Mouse (Mus musculus): ENCODE results near the gene Prkce. TPM values are rescaled to one million over a fixed set of nuclear protein-coding genes. Genes with fewer than 3 reads are reported as not detected.

Prkce gene
- total and polyA plus RNA-seq, 3 experiments: 6.1 to 27.3 (median 26.0) TPM

DNA sequence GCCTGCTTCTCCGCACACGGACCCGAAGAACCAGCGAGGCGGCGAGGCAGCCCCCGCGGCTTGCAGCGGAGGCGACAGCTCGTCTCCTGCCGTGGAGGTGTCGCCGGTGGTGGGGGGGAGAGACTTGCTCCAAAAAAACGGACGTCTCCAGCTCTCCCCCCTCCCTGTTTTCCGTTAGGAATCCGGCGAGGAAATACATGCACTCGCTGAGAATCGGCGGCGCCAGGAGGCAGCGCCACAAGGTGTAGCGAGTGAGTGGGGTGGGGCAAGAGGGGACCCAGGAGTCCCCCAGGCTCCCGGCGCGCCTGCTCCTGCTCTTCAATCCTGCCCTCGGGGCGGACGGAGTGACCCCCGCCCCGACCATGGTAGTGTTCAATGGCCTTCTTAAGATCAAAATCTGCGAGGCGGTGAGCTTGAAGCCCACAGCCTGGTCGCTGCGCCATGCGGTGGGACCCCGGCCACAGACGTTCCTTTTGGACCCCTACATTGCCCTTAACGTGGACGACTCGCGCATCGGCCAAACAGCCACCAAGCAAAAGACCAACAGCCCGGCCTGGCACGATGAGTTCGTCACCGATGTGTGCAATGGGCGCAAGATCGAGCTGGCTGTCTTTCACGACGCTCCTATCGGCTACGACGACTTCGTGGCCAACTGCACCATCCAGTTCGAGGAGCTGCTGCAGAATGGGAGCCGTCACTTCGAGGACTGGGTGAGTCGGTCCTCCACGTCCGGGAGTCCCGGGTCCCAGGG lies 821 bp downstream of the Prkce start:
- peak; percentile 68 for DNase-seq
- peak overlapping the region; percentile 94 for H3K27ac ChIP-seq
- H3K27me3 ChIP-seq (ENCODE audit: control insufficient read depth, insufficient read depth, low read length): no peaks in the 10 kb centered on the region
- no peaks in the 10 kb centered on the region for H3K36me3 ChIP-seq (ENCODE audit: control insufficient read depth, insufficient read depth, low read length)
- H3K9ac ChIP-seq (ENCODE audit: low read depth, low read length): peak overlapping the region; percentile 91
- H3K4me3 ChIP-seq: peak overlapping the region; percentile 97
- H3K79me2 ChIP-seq (replicated peaks; ENCODE audit: control insufficient read depth, insufficient read depth, low read length): no peaks in the 10 kb centered on the region; the same call in 1 of the 2 replicates
- H3K4me1 ChIP-seq (ENCODE audit: control insufficient read depth, insufficient read depth, low read length): peaks cover 6% of the 10 kb centered on the region
- TF ChIP-seq POLR2A (IDR thresholded peaks at IDR 0.05; ENCODE audit: insufficient read depth, low read depth, low read length) (no peak), CTCF (IDR thresholded peaks at IDR 0.05) (peak; percentile 39)
- under 1% methylated on average over 64 of the region's 64 CpGs for WGBS
- intact Hi-C loops (cut with DNase I): loop anchor here (2.0 to 5.0 kb wide), 2 partner anchors 16 to 69 kb away; no protein-coding TSS in a partner anchor

GRCm38 (mm10) chr17:86169092-86169491 lies 1.5 kb downstream of the Prkce start:
- peaks cover 5% of the 10 kb centered on the region for H3K4me1 ChIP-seq (ENCODE audit: control insufficient read depth, insufficient read depth, low read length)
- H3K79me2 ChIP-seq (replicated peaks; ENCODE audit: control insufficient read depth, insufficient read depth, low read length): peaks cover under 1% of the 10 kb centered on the region
- 14% methylated on average over 6 of the region's 6 CpGs for WGBS
- no peak overlapping the region for H3K27ac ChIP-seq
- no peaks in the 10 kb centered on the region for H3K27me3 ChIP-seq (ENCODE audit: control insufficient read depth, insufficient read depth, low read length)
- no peaks in the 10 kb centered on the region for H3K36me3 ChIP-seq (ENCODE audit: control insufficient read depth, insufficient read depth, low read length)
- H3K9ac ChIP-seq (ENCODE audit: low read depth, low read length): peak overlapping the region; percentile 91
- DNase-seq: no peak
- intact Hi-C loops (cut with DNase I): loop anchor here (2.0 to 5.0 kb wide), 2 partner anchors 16 to 68 kb away; no protein-coding TSS in a partner anchor
- TF ChIP-seq EP300 (IDR thresholded peaks at IDR 0.05; ENCODE audit: insufficient read depth, low read depth, low read length) (no peak), POLR2A (IDR thresholded peaks at IDR 0.05; ENCODE audit: insufficient read depth, low read depth, low read length) (no peak), CTCF (IDR thresholded peaks at IDR 0.05) (no peak)
- H3K4me3 ChIP-seq: peak overlapping the region; percentile 97

- peaks cover 3% of the 10 kb centered on the region for H3K79me2 ChIP-seq (replicated peaks; ENCODE audit: control insufficient read depth, insufficient read depth, low read length)
- no peak for DNase-seq
- H3K9ac ChIP-seq (ENCODE audit: low read depth, low read length): no peak overlapping the region
- no peaks in the 10 kb centered on the region for H3K36me3 ChIP-seq (ENCODE audit: control insufficient read depth, insufficient read depth, low read length)
- H3K27ac ChIP-seq: no peak overlapping the region; the same call in 1 of the 2 replicates
- no peak overlapping the region for H3K4me3 ChIP-seq
- H3K27me3 ChIP-seq (ENCODE audit: control insufficient read depth, insufficient read depth, low read length): no peaks in the 10 kb centered on the region
- intact Hi-C loops (cut with DNase I): loop anchor here (5.0 kb wide), 1 partner anchor 37 kb away; no protein-coding TSS in a partner anchor
- TF ChIP-seq POLR2A (IDR thresholded peaks at IDR 0.05; ENCODE audit: insufficient read depth, low read depth, low read length) (no peak), EP300 (IDR thresholded peaks at IDR 0.05; ENCODE audit: insufficient read depth, low read depth, low read length) (no peak), CTCF (IDR thresholded peaks at IDR 0.05) (no peak)
- H3K4me1 ChIP-seq (ENCODE audit: control insufficient read depth, insufficient read depth, low read length): peaks cover 5% of the 10 kb centered on the region
- 48% methylated on average over 9 of the region's 9 CpGs for WGBS
Observed at GRCm38 (mm10) chr17:86170164-86170958, 2.8 kb downstream of the Prkce start.

DNA sequence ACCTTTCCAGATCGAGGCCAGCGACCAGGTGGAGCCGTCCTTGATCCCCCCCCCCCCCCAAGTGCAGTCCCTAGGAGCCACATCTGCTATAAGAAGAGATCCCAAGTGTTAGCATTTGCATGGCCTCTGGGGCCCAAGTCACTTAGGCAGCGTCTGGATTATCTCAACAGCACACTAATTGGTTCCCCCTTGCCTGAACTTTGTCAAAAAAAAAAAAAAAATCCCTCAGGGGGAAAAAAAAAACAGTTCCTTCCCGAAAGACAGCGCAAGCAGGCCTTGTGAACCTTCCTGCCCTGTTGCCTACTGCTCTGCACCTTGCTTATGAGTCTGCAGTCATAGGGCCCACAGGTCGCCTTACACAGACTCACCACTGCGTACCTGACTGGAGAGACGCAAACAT lies 7.9 kb downstream of the Prkce start:
- no peak overlapping the region for H3K4me3 ChIP-seq
- H3K4me1 ChIP-seq (ENCODE audit: control insufficient read depth, insufficient read depth, low read length): peaks cover 1% of the 10 kb centered on the region
- H3K27me3 ChIP-seq (ENCODE audit: control insufficient read depth, insufficient read depth, low read length): no peaks in the 10 kb centered on the region
- H3K79me2 ChIP-seq (replicated peaks; ENCODE audit: control insufficient read depth, insufficient read depth, low read length): peaks cover 7% of the 10 kb centered on the region
- TF ChIP-seq EP300 (IDR thresholded peaks at IDR 0.05; ENCODE audit: insufficient read depth, low read depth, low read length) (no peak), POLR2A (IDR thresholded peaks at IDR 0.05; ENCODE audit: insufficient read depth, low read depth, low read length) (no peak), CTCF (IDR thresholded peaks at IDR 0.05) (no peak)
- H3K36me3 ChIP-seq (ENCODE audit: control insufficient read depth, insufficient read depth, low read length): no peaks in the 10 kb centered on the region
- H3K27ac ChIP-seq: no peak overlapping the region
- no peak for DNase-seq
- intact Hi-C loops (cut with DNase I): no loop called here
- no peak overlapping the region for H3K9ac ChIP-seq (ENCODE audit: low read depth, low read length)
- WGBS: 69% methylated on average over 9 of the region's 9 CpGs

GRCm38 (mm10) chr17:86176722-86177121 lies 9.1 kb downstream of the Prkce start:
- WGBS: 78% methylated on average over 7 of the region's 7 CpGs
- no peaks in the 10 kb centered on the region for H3K27me3 ChIP-seq (ENCODE audit: control insufficient read depth, insufficient read depth, low read length)
- TF ChIP-seq POLR2A (IDR thresholded peaks at IDR 0.05; ENCODE audit: insufficient read depth, low read depth, low read length): no peak
- intact Hi-C loops (cut with DNase I): no loop called here
- no peak overlapping the region for H3K27ac ChIP-seq
- H3K4me1 ChIP-seq (ENCODE audit: control insufficient read depth, insufficient read depth, low read length): no peaks in the 10 kb centered on the region
- H3K36me3 ChIP-seq (ENCODE audit: control insufficient read depth, insufficient read depth, low read length): no peaks in the 10 kb centered on the region
- H3K4me3 ChIP-seq: no peak overlapping the region
- no peak overlapping the region for H3K9ac ChIP-seq (ENCODE audit: low read depth, low read length)
- DNase-seq: no peak
- peaks cover 7% of the 10 kb centered on the region for H3K79me2 ChIP-seq (replicated peaks; ENCODE audit: control insufficient read depth, insufficient read depth, low read length)
